Mouse (Mus musculus) intestine, embryonic 14.5 days (tissue): ENCODE data around the gene Akap11. TPM values are rescaled to one million over a fixed set of nuclear protein-coding genes. Genes with fewer than 3 reads are reported as not detected.

Source experiments
- ATAC-seq: fragments of 200-750 bp; cut with Nextera tagmentation; replicated peaks from 2 replicates; pipeline ENCODE4 v1.8.0; 2017; ENCODE audit warnings: low read depth, moderate number of reproducible peaks, moderate TSS enrichment, moderate library complexity; ENCODE audit not compliant: low FRiP score, low TSS enrichment
- DNase-seq: peaks from one replicate; pipeline ENCODE4 v3.0.0-alpha.2; 2018; ENCODE audit warnings: low spot score
- H3K27ac ChIP-seq: fragments of 300-500 bp; sonication (generic); 2 replicates; pipeline ENCODE4 v1.5.1; 2014; ENCODE audit warnings: low read depth, mild to moderate bottlenecking, control low read depth
- H3K27me3 ChIP-seq: fragments of 300-500 bp; sonication (generic); replicated peaks from 2 replicates; pipeline ENCODE4 v1.6.1; 2014; ENCODE audit warnings: low read length, control low read depth; ENCODE audit not compliant: control insufficient read depth, insufficient read depth
- H3K36me3 ChIP-seq: fragments of 300-500 bp; sonication (generic); 2 replicates; pipeline ENCODE4 v1.6.1; 2014; ENCODE audit warnings: low read length, control low read depth; ENCODE audit not compliant: control insufficient read depth, insufficient read depth
- H3K4me1 ChIP-seq: fragments of 300-500 bp; sonication (generic); replicated peaks from 2 replicates; pipeline ENCODE4 v1.6.1; 2014; ENCODE audit warnings: low read length, control low read depth, mixed read lengths; ENCODE audit not compliant: control insufficient read depth, insufficient read depth
- H3K4me2 ChIP-seq: fragments of 300-500 bp; sonication (generic); 2 replicates; pipeline ENCODE4 v1.6.1; 2014; ENCODE audit warnings: low read length
- H3K4me3 ChIP-seq: fragments of 300-500 bp; sonication (generic); 2 replicates; pipeline ENCODE4 v1.5.1; 2014; ENCODE audit warnings: low read depth, low read length, control low read depth, mixed read lengths
- H3K9ac ChIP-seq: fragments of 300-500 bp; sonication (generic); 2 replicates; pipeline ENCODE4 v1.6.1; 2014; ENCODE audit warnings: mild to moderate bottlenecking, low read length
- H3K9me3 ChIP-seq: fragments of 300-500 bp; sonication (generic); 2 replicates; pipeline ENCODE4 v1.6.1; 2016; ENCODE audit warnings: low read length, control low read depth; ENCODE audit not compliant: control insufficient read depth
- WGBS: fragments of 180-500 bp; shearing (Covaris S2); extraction: QIAGEN DNeasy Blood & Tissue Kit; methylation state at CpG from one replicate; pipeline ENCODE4 v1.1.7; 2014; 5-methylcytosine and 5-hydroxymethylcytosine counted together
- polyA plus RNA-seq: library from polyadenylated mRNA; unstranded; fragments of >200 nt; fragmentation: Nextera tagmentation; extraction: Ambion mirVana; gene quantifications from 2 replicates; pipeline ENCODE4 v1.2.1, GENCODE M21; 2014

Gene Akap11
- polyA plus RNA-seq, 1 experiment from 2014 or later, result 18.0 TPM

- 90% methylated on average over 12 of the region's 12 CpGs for WGBS
- ATAC-seq, result no peak
These were observed 88.6 kb downstream of the Akap11 start for GRCm38 (mm10) chr14:78448017-78448416.

GRCm38 (mm10) chr14:78447542-78447941 lies 89.1 kb downstream of the Akap11 start:
- DNase-seq (no peak), ATAC-seq (no peak)
- WGBS, result 82% methylated on average over 3 of the region's 3 CpGs
- no peak overlapping the region for H3K4me2 ChIP-seq
- no peaks in the 10 kb centered on the region for H3K9me3 ChIP-seq
- H3K9ac ChIP-seq, result no peak overlapping the region
- no peaks in the 10 kb centered on the region for H3K4me1 ChIP-seq
- no peaks in the 10 kb centered on the region for H3K36me3 ChIP-seq
- no peak overlapping the region for H3K4me3 ChIP-seq
- no peak overlapping the region for H3K27ac ChIP-seq
- H3K27me3 ChIP-seq, result no peaks in the 10 kb centered on the region

More at GRCm38 (mm10) chr14:78448017-78448416, 88.6 kb downstream of the Akap11 start:
- H3K9me3 ChIP-seq, result no peaks in the 10 kb centered on the region
- H3K4me1 ChIP-seq, result no peaks in the 10 kb centered on the region
- no peaks in the 10 kb centered on the region for H3K36me3 ChIP-seq
- no peak for DNase-seq
- H3K27me3 ChIP-seq, result no peaks in the 10 kb centered on the region
- no peak overlapping the region for H3K4me2 ChIP-seq
- no peak overlapping the region for H3K4me3 ChIP-seq
- no peak overlapping the region for H3K9ac ChIP-seq
- H3K27ac ChIP-seq, result no peak overlapping the region

Other genes starting within 250 kb of the Akap11 start
- not detected in 2 replicates for gene Tnfsf11, start 228.8 kb downstream of the Akap11 start, polyA plus RNA-seq
- gene Dgkh, start 196.0 kb upstream of the Akap11 start, polyA plus RNA-seq, result 2.0 and 2.1 TPM in 2 replicates